Mouse (Mus musculus): ENCODE results near the gene Myom1. TPM values are rescaled to one million over a fixed set of nuclear protein-coding genes. Genes with fewer than 3 reads are reported as not detected.

The Myom1 gene
- polyA plus RNA-seq, 1 experiment from 2014 or later: 5.7 TPM

DNA sequence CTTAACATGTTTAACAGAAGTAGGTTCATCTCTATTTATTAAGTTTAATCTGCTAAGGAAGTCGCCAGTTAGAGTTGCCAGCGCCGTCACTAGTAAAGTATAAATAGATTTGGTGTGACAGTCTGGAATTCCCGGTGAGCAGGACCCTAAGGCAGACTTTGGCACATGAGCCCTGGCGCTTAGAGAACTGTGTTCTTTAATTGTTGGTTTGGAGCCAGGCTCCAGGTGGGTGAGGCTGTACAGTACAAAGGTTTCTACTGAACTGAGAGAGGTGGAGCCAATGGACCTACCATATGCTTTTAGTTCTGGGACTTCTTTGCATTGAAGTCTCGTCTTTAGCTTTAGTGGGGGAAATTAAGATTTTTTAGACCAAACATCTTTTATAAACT lies 94.8 kb downstream of the Myom1 start:
- no peak for ATAC-seq (ENCODE audit: insufficient read depth)
- no peaks in the 10 kb centered on the region for H3K36me3 ChIP-seq (ENCODE audit: insufficient read depth)
- TF ChIP-seq CTCF (IDR thresholded peaks at IDR 0.05; ENCODE audit: low read depth): no peak

DNA sequence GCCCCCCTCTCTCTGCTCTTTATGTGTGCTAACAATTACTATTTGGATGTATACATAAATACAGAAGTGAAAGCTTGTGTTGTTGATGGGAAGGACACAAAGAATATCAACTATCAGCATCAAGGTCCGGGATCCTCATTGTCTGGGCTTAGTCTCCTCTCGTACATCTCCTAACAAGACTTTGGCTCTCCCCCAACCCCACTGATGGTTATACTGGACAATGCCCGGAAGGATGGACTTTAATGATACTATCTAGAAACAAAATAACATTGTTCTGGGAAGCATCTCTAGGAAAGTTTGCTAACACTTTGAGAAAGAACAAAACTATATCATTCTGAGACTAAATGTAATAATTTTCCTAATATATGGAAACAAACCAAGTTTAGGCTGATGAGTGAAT lies 96.2 kb downstream of the Myom1 start:
- H3K27ac ChIP-seq (ENCODE audit: low read depth): no peak overlapping the region
- TF ChIP-seq CTCF (IDR thresholded peaks at IDR 0.05; ENCODE audit: low read depth): no peak

More for the DNA sequence above, 94.8 kb downstream of the Myom1 start:
- 50% methylated on average over 6 of the region's 6 CpGs for WGBS
- no peak overlapping the region for H3K4me2 ChIP-seq
- H3K27ac ChIP-seq (ENCODE audit: low read depth): no peak overlapping the region
- no peaks in the 10 kb centered on the region for H3K27me3 ChIP-seq (ENCODE audit: insufficient read depth, low read length)
- H3K9me3 ChIP-seq (ENCODE audit: low read depth, low read length): no peaks in the 10 kb centered on the region
- H3K4me3 ChIP-seq (ENCODE audit: low read depth, low read length): no peak overlapping the region
- peaks cover 3% of the 10 kb centered on the region; the same call in 1 of the 2 replicates for H3K4me1 ChIP-seq (ENCODE audit: insufficient read depth)
- DNase-seq: no peak
- H3K9ac ChIP-seq: no peak overlapping the region

DNA sequence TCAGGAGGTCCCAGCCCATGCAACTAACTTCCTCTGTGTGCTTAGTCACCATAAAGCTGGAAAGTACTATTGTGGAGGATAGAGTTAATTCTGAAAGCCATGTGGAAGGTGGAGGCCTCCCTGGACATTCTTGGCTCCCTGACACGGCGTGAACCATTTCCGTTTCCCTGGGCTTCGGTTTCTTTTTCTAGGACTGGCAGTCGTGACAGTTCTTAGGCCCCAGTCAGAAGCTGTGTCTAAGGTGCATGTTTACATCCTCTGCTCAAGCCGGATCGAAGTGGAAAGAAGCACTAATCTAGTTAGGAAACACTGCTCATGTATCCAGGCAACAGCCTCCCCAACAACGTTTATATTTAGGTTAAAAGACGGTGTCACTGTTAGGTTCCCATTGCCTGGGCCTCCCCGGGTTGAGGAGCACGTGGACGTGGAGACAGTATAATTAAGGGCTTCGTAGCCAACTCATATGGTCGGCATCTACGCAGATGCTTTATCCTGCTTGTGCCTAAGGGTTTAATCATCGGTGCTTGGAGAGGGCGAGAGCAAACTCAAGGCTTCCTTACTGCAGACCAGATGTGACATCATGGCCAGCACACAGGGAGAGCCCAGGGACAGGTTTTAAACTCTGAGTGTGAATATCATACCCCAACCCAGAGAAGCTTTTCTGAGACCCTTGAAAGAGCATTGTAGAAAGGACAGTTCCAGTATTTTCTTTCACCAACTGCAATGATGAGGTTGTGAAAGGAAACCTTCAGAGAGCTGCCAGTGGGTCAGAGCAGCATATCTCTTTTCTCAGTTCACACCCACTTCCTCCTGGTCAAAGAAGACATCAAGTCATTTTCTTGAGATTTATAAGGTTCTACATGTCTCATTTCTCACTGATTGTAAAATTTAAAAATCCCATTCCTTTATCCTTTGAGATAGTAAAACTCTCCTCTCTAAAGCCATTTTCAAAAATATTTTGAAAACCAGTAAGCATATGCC lies 100.4 kb downstream of the Myom1 start:
- Histone ChIP-seq H3K9me3 (ENCODE audit: low read depth, low read length) (no peaks in the 10 kb centered on the region), H3K4me1 (ENCODE audit: insufficient read depth) (peaks cover 10% of the 10 kb centered on the region), H3K27ac (ENCODE audit: low read depth) (peak overlapping the region; percentile 80), H3K27me3 (ENCODE audit: insufficient read depth, low read length) (no peaks in the 10 kb centered on the region), H3K9ac (peak overlapping the region; percentile 11; the same call in 1 of the 2 replicates), H3K36me3 (ENCODE audit: insufficient read depth) (no peaks in the 10 kb centered on the region), H3K4me3 (ENCODE audit: low read depth, low read length) (no peak overlapping the region), H3K4me2 (no peak overlapping the region)
- DNase-seq: peak; percentile 85
- WGBS: 20% methylated on average over 17 of the region's 17 CpGs
- TF ChIP-seq CTCF (IDR thresholded peaks at IDR 0.05; ENCODE audit: low read depth): no peak
- ATAC-seq (ENCODE audit: insufficient read depth): peak; percentile 79

More for the DNA sequence above, 96.2 kb downstream of the Myom1 start:
- DNase-seq: no peak
- Histone ChIP-seq H3K9ac (no peak overlapping the region), H3K27me3 (ENCODE audit: insufficient read depth, low read length) (no peaks in the 10 kb centered on the region), H3K9me3 (ENCODE audit: low read depth, low read length) (no peaks in the 10 kb centered on the region), H3K36me3 (ENCODE audit: insufficient read depth) (no peaks in the 10 kb centered on the region), H3K4me2 (no peak overlapping the region), H3K4me1 (ENCODE audit: insufficient read depth) (peaks cover 10% of the 10 kb centered on the region), H3K4me3 (ENCODE audit: low read depth, low read length) (no peak overlapping the region)
- 79% methylated on average over 3 of the region's 3 CpGs for WGBS
- ATAC-seq (ENCODE audit: insufficient read depth): no peak

DNA sequence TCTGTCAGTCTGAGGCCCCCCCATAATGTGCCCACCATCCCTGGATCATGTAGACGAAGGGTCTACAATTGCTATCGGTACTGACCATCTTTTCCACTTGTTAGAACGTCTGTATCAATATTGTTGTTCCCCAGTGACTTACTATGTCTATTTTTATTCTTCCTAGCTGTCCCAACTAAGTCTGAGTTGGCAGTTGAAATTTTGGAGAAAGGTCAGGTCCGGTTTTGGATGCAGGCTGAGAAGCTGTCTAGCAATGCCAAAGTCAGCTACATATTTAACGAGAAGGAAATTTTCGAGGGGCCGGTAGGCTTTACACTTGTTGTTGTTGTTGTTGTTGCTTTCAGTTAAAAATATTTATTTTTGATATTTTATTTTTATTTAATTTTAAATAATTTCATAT lies 102.9 kb downstream of the Myom1 start:
- DNase-seq (no peak), ATAC-seq (ENCODE audit: insufficient read depth) (no peak)
- no peak overlapping the region for H3K4me2 ChIP-seq
- 93% methylated on average over 7 of the region's 7 CpGs for WGBS
- no peaks in the 10 kb centered on the region for H3K27me3 ChIP-seq (ENCODE audit: insufficient read depth, low read length)
- no peak overlapping the region for H3K4me3 ChIP-seq (ENCODE audit: low read depth, low read length)
- peaks cover 10% of the 10 kb centered on the region for H3K4me1 ChIP-seq (ENCODE audit: insufficient read depth)
- H3K9me3 ChIP-seq (ENCODE audit: low read depth, low read length): no peaks in the 10 kb centered on the region
- H3K36me3 ChIP-seq (ENCODE audit: insufficient read depth): no peaks in the 10 kb centered on the region
- no peak for TF ChIP-seq CTCF (IDR thresholded peaks at IDR 0.05; ENCODE audit: low read depth)
- H3K9ac ChIP-seq: no peak overlapping the region
- no peak overlapping the region for H3K27ac ChIP-seq (ENCODE audit: low read depth)

DNA sequence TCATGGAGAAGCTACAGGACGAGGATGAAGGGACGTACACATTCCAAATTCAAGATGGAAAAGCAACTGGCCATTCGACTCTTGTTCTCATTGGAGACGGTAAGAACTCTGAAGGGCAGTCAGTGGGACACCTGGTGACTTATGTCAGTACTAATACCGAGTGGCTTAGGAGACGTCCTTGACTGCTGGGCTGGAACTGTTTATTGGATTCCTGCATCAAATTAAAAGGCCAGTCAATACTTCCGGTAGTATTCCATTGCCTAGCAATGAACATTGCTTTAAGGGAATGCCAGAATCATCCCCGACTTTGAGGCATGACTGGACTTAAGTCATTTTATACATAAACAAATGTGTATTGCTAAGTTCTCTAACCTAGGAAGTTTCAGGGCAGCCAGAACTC lies 103.8 kb downstream of the Myom1 start:
- H3K9me3 ChIP-seq (ENCODE audit: low read depth, low read length): no peaks in the 10 kb centered on the region
- no peaks in the 10 kb centered on the region for H3K27me3 ChIP-seq (ENCODE audit: insufficient read depth, low read length)
- no peak for TF ChIP-seq CTCF (IDR thresholded peaks at IDR 0.05; ENCODE audit: low read depth)
- no peak for ATAC-seq (ENCODE audit: insufficient read depth)
- H3K4me1 ChIP-seq (ENCODE audit: insufficient read depth): peaks cover 10% of the 10 kb centered on the region
- 79% methylated on average over 8 of the region's 8 CpGs for WGBS
- H3K9ac ChIP-seq: no peak overlapping the region
- H3K4me2 ChIP-seq: no peak overlapping the region
- no peak overlapping the region for H3K4me3 ChIP-seq (ENCODE audit: low read depth, low read length)
- H3K36me3 ChIP-seq (ENCODE audit: insufficient read depth): no peaks in the 10 kb centered on the region
- no peak overlapping the region for H3K27ac ChIP-seq (ENCODE audit: low read depth)
- DNase-seq: no peak

DNA sequence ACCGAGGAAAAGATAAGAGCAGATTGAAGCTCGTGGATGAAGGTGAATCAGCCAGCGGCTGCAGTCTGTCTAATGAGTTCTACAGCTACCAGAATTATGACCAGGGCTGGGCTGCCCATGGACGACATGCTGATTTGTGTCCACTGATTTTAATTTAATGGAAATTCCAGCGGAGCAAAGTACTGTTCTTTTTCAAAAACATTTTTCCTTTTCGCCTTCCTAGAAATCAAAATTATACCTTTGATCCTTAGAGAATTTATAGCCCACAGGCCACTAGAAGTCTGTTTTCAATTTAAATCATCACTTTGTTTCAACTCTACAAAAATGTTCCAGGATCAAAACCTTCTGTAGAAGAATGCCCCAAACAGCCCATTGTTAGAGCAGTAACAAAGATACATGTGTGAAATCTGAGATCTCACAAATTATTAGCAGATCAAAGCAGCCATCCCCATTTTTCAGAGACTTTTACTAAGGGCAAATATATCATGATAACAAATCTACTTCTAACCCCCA lies 108.4 kb downstream of the Myom1 start:
- H3K9ac ChIP-seq: no peak overlapping the region
- H3K27ac ChIP-seq (ENCODE audit: low read depth): no peak overlapping the region
- DNase-seq (no peak), ATAC-seq (ENCODE audit: insufficient read depth) (no peak)
- no peaks in the 10 kb centered on the region for H3K36me3 ChIP-seq (ENCODE audit: insufficient read depth)
- no peak overlapping the region for H3K4me2 ChIP-seq
- H3K4me1 ChIP-seq (ENCODE audit: insufficient read depth): no peaks in the 10 kb centered on the region
- no peak for TF ChIP-seq CTCF (IDR thresholded peaks at IDR 0.05; ENCODE audit: low read depth)
- WGBS: 59% methylated on average over 6 of the region's 6 CpGs
- H3K4me3 ChIP-seq (ENCODE audit: low read depth, low read length): no peak overlapping the region
- H3K27me3 ChIP-seq (ENCODE audit: insufficient read depth, low read length): no peaks in the 10 kb centered on the region
- H3K9me3 ChIP-seq (ENCODE audit: low read depth, low read length): no peaks in the 10 kb centered on the region

DNA sequence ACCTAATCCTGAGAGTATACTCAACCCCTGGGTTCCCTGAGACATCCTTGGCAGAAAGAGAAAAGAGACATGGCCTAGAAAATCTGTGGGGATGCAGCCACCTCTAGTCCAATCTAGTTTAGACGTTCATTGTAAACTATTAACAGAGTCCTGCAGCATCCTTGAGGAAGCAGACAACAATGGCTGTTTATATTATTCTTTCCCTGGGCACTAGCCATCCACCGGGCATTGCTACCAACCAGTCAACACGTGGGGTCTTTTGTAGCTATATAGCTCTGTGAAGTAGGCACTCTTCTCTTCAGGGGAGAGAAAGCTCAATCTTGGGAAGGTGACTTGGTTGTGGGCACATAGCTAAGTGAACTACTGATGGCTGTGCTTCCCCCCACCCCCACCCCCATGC lies 110.3 kb downstream of the Myom1 start:
- H3K9me3 ChIP-seq (ENCODE audit: low read depth, low read length): no peaks in the 10 kb centered on the region
- 78% methylated on average over 3 of the region's 3 CpGs for WGBS
- TF ChIP-seq CTCF (IDR thresholded peaks at IDR 0.05; ENCODE audit: low read depth): no peak
- DNase-seq (no peak), ATAC-seq (ENCODE audit: insufficient read depth) (no peak)
- no peaks in the 10 kb centered on the region for H3K27me3 ChIP-seq (ENCODE audit: insufficient read depth, low read length)
- H3K36me3 ChIP-seq (ENCODE audit: insufficient read depth): no peaks in the 10 kb centered on the region
- no peak overlapping the region for H3K9ac ChIP-seq
- no peak overlapping the region for H3K4me2 ChIP-seq
- no peak overlapping the region for H3K4me3 ChIP-seq (ENCODE audit: low read depth, low read length)
- H3K27ac ChIP-seq (ENCODE audit: low read depth): no peak overlapping the region
- H3K4me1 ChIP-seq (ENCODE audit: insufficient read depth): no peaks in the 10 kb centered on the region

Data from lung, embryonic 14.5 days (tissue).